In genomic region chr11:36001282-36001970, GRCm38 (mm10) we compare ENCODE assay signal across 8 mouse cellular contexts. TPM values are rescaled to one million over a fixed set of nuclear protein-coding genes. Genes with fewer than 3 reads are reported as not detected.
A peak's percentile ranks its signal among the peaks of the same experiment; 100 is the strongest.
DNase-seq lines count a peak whose midpoint lies in the region; ATAC-seq and TF ChIP-seq lines count a peak whose summit lies in the region.

No protein-coding gene starts in this region.

- no peak overlapping the region for H3K27ac ChIP-seq in left cerebral cortex, adult 2 months

- intact Hi-C loops in left cerebral cortex, adult 2 months (cut with DNase I), result loop anchor here (2.0 to 5.0 kb wide), 2 partner anchors 167 to 1159 kb away; partner anchors contain the start of gene Rars

- H3K4me3 ChIP-seq in left cerebral cortex, adult 2 months, result peak overlapping the region; percentile 33; the same call in 1 of the 2 replicates

- peak; percentile 93 for TF ChIP-seq CTCF in left cerebral cortex, adult 2 months (IDR thresholded peaks at IDR 0.05)

- peak; percentile 85 to 95 for DNase-seq in cerebellum, postnatal 36 days
- peak; percentile 51 for DNase-seq in gastrocnemius, adult 8-10 months (ENCODE audit: low spot score in 2 of 2)
- peak; percentile 96 for DNase-seq in hindlimb bud, embryonic 11.5 days (ENCODE audit: extremely low spot score, low read depth, low spot score)
- DNase-seq in left cerebral cortex, adult 2 months (ENCODE audit: extremely low spot score in 1 of 2, low spot score in 2 of 2), result peak; percentile 92 to 97
- DNase-seq in right cerebral cortex, postnatal 14 days, result peak; percentile 87
- peak; percentile 87 for DNase-seq in yolk sac, embryonic 10.5 days (ENCODE audit: low spot score)

- peak; percentile 52 for ATAC-seq in activated CD4-positive, CD25-positive, alpha-beta regulatory T cell, adult 4 months
- 0 out of 2 replicates have a peak, but pooled peaks have one; percentile 40 for ATAC-seq in megakaryocyte, adult 5-6 weeks (ENCODE audit: poor library complexity, severe bottlenecking)

RNA-seq across cellular contexts. Expression of gene Wwc1, which starts 21.1 kb away (rescaled TPM):
- polyA plus RNA-seq in activated CD4-positive, CD25-positive, alpha-beta regulatory T cell, adult 4 months (2017; shearing (Covaris generic)), result not detected
- under 1 TPM in 2 of 4 experiments, not detected in 2; 0.07 to 0.10 TPM for total RNA-seq in gastrocnemius, adult 8-10 months (2022)
- 100 to 1,000 TPM; 121 to 137 TPM for total RNA-seq in left cerebral cortex, adult 2 months (2021)
- total RNA-seq in megakaryocyte, adult 5-6 weeks (2015), result not detected in 2 replicates
- not detected in 2 replicates for total RNA-seq in megakaryocyte, adult 5-6 weeks (2017)

Comparison
In these comparisons a context has a peak if more than half of its experiments do, and no peak if none do; other contexts are left out.
1. RNA of gene Wwc1, which starts 21.1 kb away (total RNA-seq): 121 to 137 TPM in left cerebral cortex, adult 2 months; 0.07 to 0.10 TPM in gastrocnemius, adult 8-10 months and not detected in megakaryocyte, adult 5-6 weeks; every median in the first group is over 100 times any median in the second.
2. Peak in every context shown above with its lines, with median percentiles within 50 percentile points of each other: DNase-seq.